ENCODE assay signal across 10 mouse cellular contexts in the genomic region with DNA sequence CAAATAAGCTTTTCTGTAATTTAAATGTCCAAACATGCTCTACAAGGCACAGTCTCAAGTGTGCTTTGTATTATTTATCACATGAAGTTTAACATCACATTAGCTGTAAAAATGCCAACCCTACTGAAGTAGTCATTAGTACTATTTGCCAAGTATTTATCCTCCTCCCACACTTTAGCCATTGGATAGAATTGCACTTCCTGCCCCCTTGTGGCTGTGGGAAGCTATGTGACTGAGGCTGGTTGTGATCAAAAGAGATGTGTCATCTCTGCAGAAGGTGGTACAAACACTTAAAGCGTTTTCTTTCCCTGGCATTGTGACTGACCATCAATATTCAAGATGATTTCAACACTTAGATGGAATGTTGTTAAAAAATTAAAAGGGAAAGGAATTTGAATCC. TPM values are rescaled to one million over a fixed set of nuclear protein-coding genes. Genes with fewer than 3 reads are reported as not detected.
DNase-seq lines count a peak whose midpoint lies in the region; ATAC-seq and TF ChIP-seq lines count a peak whose summit lies in the region.
"Had no signal": no experiment of that assay in that cellular context is flagged by ENCODE, and none has a peak within 500 bp of the region (broad histone marks: within the 10 kb centered on the region; RNA-seq: fewer than 3 reads in every experiment).

No protein-coding gene starts in this region.

- no peak overlapping the region for H3K4me3 ChIP-seq in kidney, embryonic 15.5 days (replicated peaks)
- no peak overlapping the region for H3K4me3 ChIP-seq in embryonic facial prominence, embryonic 11.5 days (ENCODE audit: low read depth, low read length)
- H3K4me3 ChIP-seq: heart, embryonic 15.5 days had no signal

- no peak overlapping the region for H3K4me2 ChIP-seq in kidney, embryonic 15.5 days
- no peak overlapping the region for H3K4me2 ChIP-seq in embryonic facial prominence, embryonic 11.5 days (ENCODE audit: low read depth, low read length)
- H3K4me2 ChIP-seq: heart, embryonic 15.5 days had no signal

- CTCF ChIA-PET in Patski (lab: Charles Lee), result interaction anchor here (1.0 to 1.6 kb wide), 3 partner anchors 11 to 302 kb away, joined by 3 to 5 read pairs (median 4); no protein-coding TSS in a partner anchor

- H3K9me3 ChIP-seq in kidney, embryonic 15.5 days (replicated peaks), result no peaks in the 10 kb centered on the region
- no peaks in the 10 kb centered on the region for H3K9me3 ChIP-seq in embryonic facial prominence, embryonic 11.5 days (replicated peaks; ENCODE audit: control insufficient read depth, low read length)
- H3K9me3 ChIP-seq: heart, embryonic 15.5 days had no signal

- no peaks in the 10 kb centered on the region for H3K27me3 ChIP-seq in kidney, embryonic 15.5 days
- H3K27me3 ChIP-seq in Patski, result peaks cover 28% of the 10 kb centered on the region
- H3K27me3 ChIP-seq in embryonic facial prominence, embryonic 11.5 days (ENCODE audit: control insufficient read depth, insufficient read depth, low read length), result no peaks in the 10 kb centered on the region
- H3K27me3 ChIP-seq: heart, embryonic 15.5 days had no signal

- no peaks in the 10 kb centered on the region for H3K36me3 ChIP-seq in kidney, embryonic 15.5 days
- no peaks in the 10 kb centered on the region for H3K36me3 ChIP-seq in embryonic facial prominence, embryonic 11.5 days (replicated peaks; ENCODE audit: control insufficient read depth, insufficient read depth, low read depth, low read length)
- H3K36me3 ChIP-seq: heart, embryonic 15.5 days had no signal

- no peak overlapping the region for H3K9ac ChIP-seq in kidney, embryonic 15.5 days
- H3K9ac ChIP-seq in embryonic facial prominence, embryonic 11.5 days (replicated peaks; ENCODE audit: low read length), result no peak overlapping the region
- H3K9ac ChIP-seq: heart, embryonic 15.5 days had no signal

- TF ChIP-seq CTCF in Patski (IDR thresholded peaks at IDR 0.05), result peak; percentile 74

- in situ Hi-C loops in Patski (cut with MboI; ENCODE audit: low pct_unique_long_range_greater_than_20kb), result loop anchor here (5.0 kb wide), 1 partner anchor 298 kb away; no protein-coding TSS in a partner anchor

- H3K4me1 ChIP-seq in kidney, embryonic 15.5 days, result no peaks in the 10 kb centered on the region
- no peaks in the 10 kb centered on the region for H3K4me1 ChIP-seq in embryonic facial prominence, embryonic 11.5 days (ENCODE audit: control insufficient read depth, insufficient read depth, low read length)
- H3K4me1 ChIP-seq: heart, embryonic 15.5 days had no signal

- POLR2A ChIA-PET in Patski (lab: Charles Lee), result no interaction called here

- 28% methylated on average over 1 of the region's 1 CpGs for WGBS in kidney, embryonic 15.5 days
- 30% methylated on average over 1 of the region's 1 CpGs for WGBS in embryonic facial prominence, embryonic 11.5 days

- no peak overlapping the region for H3K27ac ChIP-seq in kidney, embryonic 15.5 days
- no peak overlapping the region for H3K27ac ChIP-seq in embryonic facial prominence, embryonic 11.5 days (replicated peaks; ENCODE audit: low read depth, low read length)
- H3K27ac ChIP-seq: heart, embryonic 15.5 days; macrophage had no signal

- peak; percentile 2 to 17 for DNase-seq in kidney, adult 8-10 months
- peak; percentile 18 for DNase-seq in 416B (ENCODE audit: low read depth)
- DNase-seq in Patski (ENCODE audit: low read depth, low spot score), result peak; percentile 2
- peak; percentile 32 for DNase-seq in embryonic facial prominence, embryonic 11.5 days (ENCODE audit: low spot score)
- no peak for DNase-seq in thymus, postnatal 10 days (ENCODE audit: low spot score in 2 of 2)
- DNase-seq in gastrocnemius, adult 8-10 months (ENCODE audit: low spot score in 2 of 2), result no peak

- ATAC-seq in kidney, embryonic 15.5 days (replicated peaks; ENCODE audit: low FRiP score), result no peak
- peak; percentile 62 for ATAC-seq in Patski
- ATAC-seq in embryonic facial prominence, embryonic 11.5 days (replicated peaks; ENCODE audit: insufficient number of reproducible peaks, low FRiP score, low TSS enrichment, low read depth), result no peak
- ATAC-seq in megakaryocyte-erythroid progenitor cell, adult 5-6 weeks (replicated peaks; ENCODE audit: low FRiP score, low TSS enrichment, poor library complexity, severe bottlenecking), result no peak

RNA-seq across cellular contexts. Expression of gene Slc35f4, which starts 14.3 kb away (rescaled TPM):
- polyA plus RNA-seq in kidney, embryonic 15.5 days (2015; fragmentation: Nextera tagmentation; extraction: Ambion mirVana), result 0.13 TPM in 1 of 2 replicates, not detected in the other
- polyA plus RNA-seq in Patski (2021), result not detected
- not detected in 2 replicates for polyA plus RNA-seq in embryonic facial prominence, embryonic 11.5 days (2014; fragmentation: Nextera tagmentation; extraction: Ambion mirVana)
- total RNA-seq in gastrocnemius, adult 8-10 months (2022), result not detected
- total RNA-seq in megakaryocyte-erythroid progenitor cell, adult 5-6 weeks (2014; fragmentation: Nextera tagmentation), result not detected in 2 replicates
- total RNA-seq in megakaryocyte-erythroid progenitor cell, adult 5-6 weeks (2017), result not detected in 2 replicates
- polyA plus RNA-seq: heart, embryonic 15.5 days; macrophage had no signal

Comparison
In these comparisons a context has a peak if more than half of its experiments do, and no peak if none do; other contexts are left out.
1. DNase-seq: peak in kidney, adult 8-10 months (2 of 2), 416B (single experiment), Patski (single experiment) and embryonic facial prominence, embryonic 11.5 days (single experiment); none in thymus, postnatal 10 days (0 of 2) and gastrocnemius, adult 8-10 months (0 of 2).